Mouse (Mus musculus): ENCODE data around the gene Coq7. TPM values are rescaled to one million over a fixed set of nuclear protein-coding genes. Genes with fewer than 3 reads are reported as not detected.

Gene Coq7
- polyA plus RNA-seq, 1 experiment from 2014 or later = 105 TPM

DNA sequence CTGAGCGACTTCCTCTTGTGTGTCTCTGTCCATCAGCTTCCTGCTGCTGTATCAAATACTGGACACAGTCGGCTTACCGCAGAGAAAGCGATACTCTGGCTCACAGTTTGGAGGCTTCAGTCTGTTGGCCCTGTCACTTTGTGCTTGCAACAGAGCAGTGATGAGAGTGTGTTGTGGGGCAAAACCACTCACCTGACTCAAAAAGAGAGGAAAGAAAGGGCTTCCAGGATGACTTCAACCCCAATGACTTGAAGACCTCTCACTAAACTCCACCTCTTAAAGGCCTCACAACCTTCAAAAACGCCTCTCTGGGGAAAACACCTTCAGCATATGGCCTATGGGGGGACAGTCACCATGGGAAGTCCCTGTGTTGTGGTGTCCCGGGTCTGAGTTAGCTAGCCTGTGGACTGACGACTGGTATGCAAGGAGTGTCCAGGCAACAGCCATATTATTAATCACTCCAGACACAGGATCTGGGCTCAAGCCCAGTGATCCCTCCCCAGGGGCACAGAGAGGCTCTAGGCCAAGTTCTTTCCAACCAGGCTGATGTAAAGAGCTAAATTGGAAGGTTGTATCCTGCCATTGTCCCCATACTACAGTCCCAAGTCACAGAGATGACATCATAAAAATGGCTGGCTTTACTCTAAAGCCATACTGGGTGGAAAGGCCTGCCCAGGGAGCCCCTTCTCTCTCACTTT is 58.0 kb downstream of the Coq7 start:
- Histone ChIP-seq H3K4me2 (no peak overlapping the region), H3K9ac (no peak overlapping the region), H3K27me3 (no peaks in the 10 kb centered on the region), H3K4me1 (replicated peaks) (no peaks in the 10 kb centered on the region), H3K9me3 (no peaks in the 10 kb centered on the region), H3K27ac (no peak overlapping the region), H3K4me3 (no peak overlapping the region), H3K36me3 (no peaks in the 10 kb centered on the region)
- 79% methylated on average over 7 of the region's 7 CpGs for WGBS
- no peak for ATAC-seq (ENCODE audit: low FRiP score)

DNA sequence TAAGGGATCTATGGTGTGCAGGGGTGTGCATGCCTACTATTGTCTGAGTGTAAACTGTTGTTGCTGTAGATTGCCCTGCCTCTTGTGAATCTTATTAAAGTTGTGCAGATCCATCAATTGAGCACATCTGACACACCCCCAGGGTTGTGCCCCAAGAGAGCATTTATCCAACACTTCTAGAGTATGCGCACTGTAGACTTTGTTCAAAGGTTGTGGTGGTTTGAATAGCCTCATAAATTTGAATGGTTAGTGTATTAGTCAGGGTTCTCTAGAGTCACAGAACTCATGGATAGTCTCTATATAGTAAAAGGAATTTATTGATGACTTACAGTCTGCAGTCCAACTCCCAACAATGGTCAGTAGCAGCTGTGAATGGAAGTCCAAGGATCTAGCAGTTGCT is 60.3 kb downstream of the Coq7 start:
- no peak for ATAC-seq (ENCODE audit: low FRiP score)
- Histone ChIP-seq H3K9ac (no peak overlapping the region), H3K4me3 (no peak overlapping the region), H3K27ac (no peak overlapping the region), H3K9me3 (no peaks in the 10 kb centered on the region), H3K4me2 (no peak overlapping the region), H3K36me3 (no peaks in the 10 kb centered on the region), H3K4me1 (replicated peaks) (no peaks in the 10 kb centered on the region), H3K27me3 (no peaks in the 10 kb centered on the region)
- WGBS = 58% methylated on average over 1 of the region's 1 CpGs

DNA sequence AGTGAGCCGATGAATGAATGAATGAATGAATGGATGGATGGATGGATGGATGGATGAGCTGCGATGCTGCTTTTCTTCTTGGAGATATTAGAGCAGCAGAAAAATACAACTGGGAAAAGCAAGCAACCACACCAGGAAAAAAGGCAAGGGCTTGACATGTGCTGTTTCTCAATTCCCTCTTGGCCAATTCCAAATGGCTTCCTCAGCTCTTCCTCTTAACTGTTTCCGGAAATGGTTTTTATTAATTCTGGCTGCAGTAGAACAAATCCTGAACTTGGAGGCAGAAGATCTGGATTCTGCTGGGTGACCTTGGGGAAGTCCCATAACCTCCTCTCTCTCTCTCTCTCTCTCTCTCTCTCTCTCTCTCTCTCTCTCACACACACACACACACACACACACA is 65.1 kb downstream of the Coq7 start:
- Histone ChIP-seq H3K9me3 (no peaks in the 10 kb centered on the region), H3K9ac (no peak overlapping the region), H3K36me3 (no peaks in the 10 kb centered on the region), H3K4me1 (replicated peaks) (peaks cover 10% of the 10 kb centered on the region), H3K27me3 (no peaks in the 10 kb centered on the region), H3K4me3 (no peak overlapping the region), H3K27ac (no peak overlapping the region), H3K4me2 (no peak overlapping the region)
- ATAC-seq (ENCODE audit: low FRiP score) = no peak
- 95% methylated on average over 3 of the region's 3 CpGs for WGBS

DNA sequence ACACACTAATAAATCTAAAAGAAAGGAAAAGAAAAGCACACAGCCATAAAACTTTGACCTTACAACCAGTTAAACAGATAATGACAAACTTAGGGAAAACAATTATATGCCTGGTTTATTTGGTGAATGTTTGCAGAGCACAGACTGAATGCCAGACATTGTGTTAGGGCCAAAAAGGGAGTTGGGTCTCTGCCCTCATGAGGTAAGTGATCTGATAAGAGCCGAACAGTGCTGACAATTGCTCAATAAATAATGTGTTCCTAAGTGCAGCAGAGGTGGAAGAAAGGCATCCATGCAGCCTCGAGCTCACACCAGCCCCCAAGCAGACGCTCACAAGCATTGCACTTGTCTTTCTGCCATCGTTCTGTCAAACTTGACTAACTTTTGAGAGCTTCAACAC is 68.7 kb downstream of the Coq7 start:
- Histone ChIP-seq H3K27ac (no peak overlapping the region), H3K27me3 (no peaks in the 10 kb centered on the region), H3K4me1 (replicated peaks) (peaks cover 23% of the 10 kb centered on the region), H3K4me2 (no peak overlapping the region), H3K36me3 (no peaks in the 10 kb centered on the region), H3K9me3 (no peaks in the 10 kb centered on the region), H3K9ac (no peak overlapping the region), H3K4me3 (no peak overlapping the region)
- WGBS = 71% methylated on average over 4 of the region's 4 CpGs
- no peak for ATAC-seq (ENCODE audit: low FRiP score)

DNA sequence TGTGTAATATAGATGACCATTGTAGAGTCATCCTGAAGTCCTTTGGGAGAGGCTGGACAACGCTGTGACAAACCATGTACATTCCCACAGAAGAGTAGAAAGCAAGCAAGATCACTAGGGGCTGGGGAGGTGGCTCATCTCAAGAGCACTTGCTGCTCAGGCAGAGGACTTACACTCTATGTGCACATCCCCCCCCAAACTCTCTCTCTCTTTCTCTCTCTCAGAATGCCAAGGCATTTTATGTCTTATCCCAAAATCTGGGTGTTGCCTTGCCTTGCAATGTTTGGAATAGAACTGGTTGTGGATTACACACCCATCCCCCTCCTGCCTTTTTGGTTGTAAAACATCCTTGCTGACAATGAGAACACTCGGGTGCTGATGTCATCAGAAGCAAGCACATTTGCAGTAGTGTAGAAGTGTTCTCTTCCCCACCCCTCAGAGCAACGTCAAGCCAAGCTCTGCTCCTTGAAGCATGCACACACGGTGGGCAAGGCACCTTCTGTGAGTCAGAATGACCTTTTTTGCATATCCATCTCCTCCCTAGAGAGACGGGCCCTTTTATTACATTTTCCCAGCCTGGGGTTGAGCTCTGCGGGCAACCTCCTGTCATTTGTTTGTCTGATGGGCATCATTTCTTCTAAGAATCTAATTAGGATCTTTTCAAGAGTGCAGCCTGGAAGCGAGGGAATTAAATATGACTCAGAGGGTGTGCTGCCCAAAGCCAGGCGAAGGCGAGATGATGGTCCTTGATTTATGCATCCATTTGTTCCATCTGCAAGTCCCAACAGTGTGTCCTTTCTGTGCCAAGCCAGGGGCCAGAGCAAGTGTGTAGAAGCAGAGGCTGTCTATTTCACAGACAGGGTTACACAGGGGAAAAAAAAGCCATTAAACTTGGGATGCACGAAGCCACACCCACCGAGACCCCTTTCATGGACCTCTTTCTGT is 70.1 kb downstream of the Coq7 start:
- Histone ChIP-seq H3K9me3 (no peaks in the 10 kb centered on the region), H3K4me3 (no peak overlapping the region), H3K36me3 (no peaks in the 10 kb centered on the region), H3K27me3 (peaks cover 2% of the 10 kb centered on the region; the same call in 1 of the 2 replicates), H3K4me1 (replicated peaks) (peaks cover 23% of the 10 kb centered on the region), H3K27ac (peak overlapping the region; percentile 3; the same call in 1 of the 2 replicates), H3K9ac (no peak overlapping the region), H3K4me2 (no peak overlapping the region)
- ATAC-seq (ENCODE audit: low FRiP score) = peak; percentile 84
- 23% methylated on average over 11 of the region's 11 CpGs for WGBS

DNA sequence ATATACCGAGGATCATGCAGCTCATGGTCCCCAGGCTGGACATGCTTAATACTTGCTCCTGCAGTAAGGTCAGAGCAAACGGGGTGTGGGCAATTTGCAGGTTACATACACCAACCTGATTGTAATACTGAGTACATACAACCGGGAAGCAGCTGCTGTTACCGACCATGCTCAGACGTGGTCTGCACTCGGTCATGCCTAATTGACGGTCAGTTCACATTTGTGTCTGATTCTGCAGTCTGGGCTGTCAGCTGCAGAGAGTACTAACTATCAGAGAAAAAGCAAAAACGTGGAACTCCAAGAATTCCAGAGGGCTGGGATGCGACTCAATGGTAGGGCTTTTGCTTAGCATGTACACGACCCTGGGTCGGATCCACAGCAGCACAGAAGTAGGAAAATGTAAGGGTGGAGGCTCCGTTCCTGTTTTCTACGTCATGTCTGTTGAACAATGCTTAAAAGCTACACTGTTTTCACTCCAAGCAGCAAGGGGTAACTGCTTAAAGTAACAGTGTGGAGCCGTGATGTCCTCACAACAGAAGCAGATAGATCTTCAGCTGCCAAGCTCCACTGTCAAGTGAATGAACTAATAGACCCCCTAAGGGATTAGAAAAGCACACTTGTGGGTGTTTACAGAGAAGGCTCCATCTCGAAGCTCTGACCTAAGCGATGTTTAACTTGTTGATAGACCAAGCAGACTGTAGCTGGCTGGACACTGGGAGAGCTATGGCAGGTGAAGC is 71.6 kb downstream of the Coq7 start:
- no peaks in the 10 kb centered on the region for H3K9me3 ChIP-seq
- H3K4me1 ChIP-seq (replicated peaks) = peaks cover 23% of the 10 kb centered on the region
- no peak overlapping the region for H3K4me2 ChIP-seq
- 37% methylated on average over 16 of the region's 16 CpGs for WGBS
- 0 out of 2 replicates have a peak overlapping the region, but pooled peaks have one; percentile 2 for H3K9ac ChIP-seq
- no peak overlapping the region for H3K4me3 ChIP-seq
- H3K36me3 ChIP-seq = no peaks in the 10 kb centered on the region
- 0 out of 2 replicates have a peak, but pooled peaks have one; percentile 25 for ATAC-seq (ENCODE audit: low FRiP score)
- H3K27me3 ChIP-seq = peaks cover 5% of the 10 kb centered on the region; the same call in 1 of the 2 replicates
- no peak overlapping the region for H3K27ac ChIP-seq

Other genes starting within 250 kb of the Coq7 start
- 9.4 and 9.6 TPM in 2 replicates for gene Syt17, start 85.1 kb downstream of the Coq7 start, polyA plus RNA-seq (2015; fragmentation: Nextera tagmentation; extraction: Ambion mirVana)
- gene Itpripl2, start 41.4 kb downstream of the Coq7 start, polyA plus RNA-seq (2015; fragmentation: Nextera tagmentation; extraction: Ambion mirVana) = 1.1 and 1.2 TPM in 2 replicates
- gene Tmc7, start 51.4 kb upstream of the Coq7 start, polyA plus RNA-seq (2015; fragmentation: Nextera tagmentation; extraction: Ambion mirVana) = 6.3 TPM in 2 replicates
- gene Tmc5, start 63.9 kb upstream of the Coq7 start, polyA plus RNA-seq (2015; fragmentation: Nextera tagmentation; extraction: Ambion mirVana) = 0.19 and 0.21 TPM in 2 replicates
- gene Gde1, start 172.4 kb upstream of the Coq7 start, polyA plus RNA-seq (2015; fragmentation: Nextera tagmentation; extraction: Ambion mirVana) = 168 TPM in 2 replicates
- 28.1 and 32.5 TPM in 2 replicates for gene Ccp110, start 179.2 kb upstream of the Coq7 start, polyA plus RNA-seq (2015; fragmentation: Nextera tagmentation; extraction: Ambion mirVana)
- 93.0 and 95.2 TPM in 2 replicates for gene Vps35l, start 206.9 kb upstream of the Coq7 start, polyA plus RNA-seq (2015; fragmentation: Nextera tagmentation; extraction: Ambion mirVana)